Mouse (Mus musculus) ovary, postnatal 14 days (tissue): ENCODE measurements around the gene Uvrag.
A peak's percentile ranks its signal among the peaks of the same experiment; 100 is the strongest.

Source experiments
- DNase-seq: peaks from one replicate; pipeline ENCODE4 v3.0.0; 2022; ENCODE audit warnings: low spot score

Gene Uvrag

GRCm38 (mm10) chr7:98848899-98849640 lies 291.9 kb downstream of the Uvrag start:
- DNase-seq, result no peak

- DNase-seq, result no peak
Observed at GRCm38 (mm10) chr7:98843649-98844048, 297.3 kb downstream of the Uvrag start.

GRCm38 (mm10) chr7:98842997-98843396 lies 297.9 kb downstream of the Uvrag start:
- DNase-seq, result no peak

GRCm38 (mm10) chr7:98841802-98842201 lies 299.1 kb downstream of the Uvrag start:
- DNase-seq, result no peak

GRCm38 (mm10) chr7:98840771-98841170 lies 300.2 kb downstream of the Uvrag start:
- DNase-seq, result no peak

GRCm38 (mm10) chr7:98839312-98839711 lies 301.6 kb downstream of the Uvrag start:
- no peak for DNase-seq

GRCm38 (mm10) chr7:98838729-98839141 lies 302.2 kb downstream of the Uvrag start:
- DNase-seq, result no peak

GRCm38 (mm10) chr7:98837901-98838300 lies 303.0 kb downstream of the Uvrag start:
- peak; percentile 73 for DNase-seq

GRCm38 (mm10) chr7:98836646-98837045 lies 304.3 kb downstream of the Uvrag start:
- peak; percentile 67 for DNase-seq

GRCm38 (mm10) chr7:98835519-98836441 lies 305.2 kb downstream of the Uvrag start:
- no peak for DNase-seq
